Mouse (Mus musculus): ENCODE results near the gene Micu2. TPM values are rescaled to one million over a fixed set of nuclear protein-coding genes. Genes with fewer than 3 reads are reported as not detected.

Micu2 gene
- total and polyA plus RNA-seq, 3 experiments = 22.1 to 77.7 (median 70.3) TPM

- H3K36me3 ChIP-seq (ENCODE audit: control insufficient read depth, insufficient read depth, low read length) = no peaks in the 10 kb centered on the region
- peaks cover 2% of the 10 kb centered on the region; the same call in 1 of the 2 replicates for H3K4me1 ChIP-seq (ENCODE audit: control insufficient read depth, insufficient read depth, low read length)
- 78% methylated on average over 6 of the region's 6 CpGs for WGBS
- no peaks in the 10 kb centered on the region for H3K27me3 ChIP-seq (ENCODE audit: control insufficient read depth, insufficient read depth, low read length)
- DNase-seq = no peak
- no peak overlapping the region for H3K9ac ChIP-seq (ENCODE audit: low read depth, low read length)
- H3K4me3 ChIP-seq = no peak overlapping the region
- H3K27ac ChIP-seq = no peak overlapping the region
- TF ChIP-seq POLR2A (IDR thresholded peaks at IDR 0.05; ENCODE audit: insufficient read depth, low read depth, low read length) (no peak), EP300 (IDR thresholded peaks at IDR 0.05; ENCODE audit: insufficient read depth, low read depth, low read length) (no peak), CTCF (IDR thresholded peaks at IDR 0.05) (no peak)
- intact Hi-C loops (cut with DNase I) = no loop called here
- H3K79me2 ChIP-seq (replicated peaks; ENCODE audit: control insufficient read depth, insufficient read depth, low read length) = no peaks in the 10 kb centered on the region
These were observed 4.8 kb upstream of the Micu2 start for GRCm38 (mm10) chr14:58003852-58004251.

- Histone ChIP-seq H3K9ac (ENCODE audit: low read depth, low read length) (no peak overlapping the region), H3K4me1 (ENCODE audit: control insufficient read depth, insufficient read depth, low read length) (peaks cover 2% of the 10 kb centered on the region; the same call in 1 of the 2 replicates), H3K4me3 (no peak overlapping the region), H3K36me3 (ENCODE audit: control insufficient read depth, insufficient read depth, low read length) (no peaks in the 10 kb centered on the region; the same call in none of the 2 replicates), H3K27ac (no peak overlapping the region), H3K79me2 (replicated peaks; ENCODE audit: control insufficient read depth, insufficient read depth, low read length) (no peaks in the 10 kb centered on the region), H3K27me3 (ENCODE audit: control insufficient read depth, insufficient read depth, low read length) (no peaks in the 10 kb centered on the region)
- WGBS = 56% methylated on average over 1 of the region's 1 CpGs
- TF ChIP-seq EP300 (IDR thresholded peaks at IDR 0.05; ENCODE audit: insufficient read depth, low read depth, low read length) (no peak), POLR2A (IDR thresholded peaks at IDR 0.05; ENCODE audit: insufficient read depth, low read depth, low read length) (no peak), CTCF (IDR thresholded peaks at IDR 0.05) (no peak)
- no peak for DNase-seq
- intact Hi-C loops (cut with DNase I) = no loop called here
These were observed 3.1 kb upstream of the Micu2 start for GRCm38 (mm10) chr14:58002161-58002560.

GRCm38 (mm10) chr14:57999402-57999734 lies 306 bp upstream of the Micu2 start:
- H3K36me3 ChIP-seq (ENCODE audit: control insufficient read depth, insufficient read depth, low read length) = no peaks in the 10 kb centered on the region; the same call in none of the 2 replicates
- H3K27ac ChIP-seq = peak overlapping the region; percentile 71
- H3K27me3 ChIP-seq (ENCODE audit: control insufficient read depth, insufficient read depth, low read length) = no peaks in the 10 kb centered on the region
- TF ChIP-seq EP300 (IDR thresholded peaks at IDR 0.05; ENCODE audit: insufficient read depth, low read depth, low read length) = no peak
- peak; percentile 40 for TF ChIP-seq CTCF (IDR thresholded peaks at IDR 0.05)
- no peak for TF ChIP-seq POLR2A (IDR thresholded peaks at IDR 0.05; ENCODE audit: insufficient read depth, low read depth, low read length)
- peak overlapping the region; percentile 84 for H3K4me3 ChIP-seq
- no peak overlapping the region for H3K9ac ChIP-seq (ENCODE audit: low read depth, low read length)
- 0 out of 2 replicates have a peak, but pooled peaks cover 1% of the 10 kb centered on the region for H3K79me2 ChIP-seq (replicated peaks; ENCODE audit: control insufficient read depth, insufficient read depth, low read length)
- DNase-seq = no peak
- intact Hi-C loops (cut with DNase I) = loop anchor here (10.0 kb wide), 1 partner anchor 55 kb away; no protein-coding TSS in a partner anchor
- 31% methylated on average over 5 of the region's 5 CpGs for WGBS
- peaks cover 2% of the 10 kb centered on the region; the same call in 1 of the 2 replicates for H3K4me1 ChIP-seq (ENCODE audit: control insufficient read depth, insufficient read depth, low read length)

- no peak for TF ChIP-seq CTCF (IDR thresholded peaks at IDR 0.05)
- no peak for TF ChIP-seq POLR2A (IDR thresholded peaks at IDR 0.05; ENCODE audit: insufficient read depth, low read depth, low read length)
- no peak for TF ChIP-seq EP300 (IDR thresholded peaks at IDR 0.05; ENCODE audit: insufficient read depth, low read depth, low read length)
- Histone ChIP-seq H3K4me3 (no peak overlapping the region), H3K27me3 (ENCODE audit: control insufficient read depth, insufficient read depth, low read length) (no peaks in the 10 kb centered on the region), H3K79me2 (replicated peaks; ENCODE audit: control insufficient read depth, insufficient read depth, low read length) (peaks cover 3% of the 10 kb centered on the region; the same call in 1 of the 2 replicates), H3K27ac (no peak overlapping the region), H3K4me1 (ENCODE audit: control insufficient read depth, insufficient read depth, low read length) (peaks cover 4% of the 10 kb centered on the region), H3K36me3 (ENCODE audit: control insufficient read depth, insufficient read depth, low read length) (no peaks in the 10 kb centered on the region; the same call in none of the 2 replicates), H3K9ac (ENCODE audit: low read depth, low read length) (no peak overlapping the region)
- WGBS = 25% methylated on average over 1 of the region's 1 CpGs
- DNase-seq = no peak
- intact Hi-C loops (cut with DNase I) = loop anchor here (2.0 to 10.0 kb wide), 2 partner anchors 53 to 199 kb away; partner anchors contain the start of gene Sap18
These were observed 1.6 kb downstream of the Micu2 start for GRCm38 (mm10) chr14:57997431-57997830.

- WGBS = 95% methylated on average over 3 of the region's 3 CpGs
- intact Hi-C loops (cut with DNase I) = loop anchor here (2.0 to 10.0 kb wide), 2 partner anchors 51 to 197 kb away; partner anchors contain the start of gene Sap18
- TF ChIP-seq CTCF (IDR thresholded peaks at IDR 0.05) = peak; percentile 23
- TF ChIP-seq POLR2A (IDR thresholded peaks at IDR 0.05; ENCODE audit: insufficient read depth, low read depth, low read length) = no peak
These were observed 2.9 kb downstream of the Micu2 start for GRCm38 (mm10) chr14:57996210-57996609.

GRCm38 (mm10) chr14:57991761-57992160 lies 7.3 kb downstream of the Micu2 start:
- intact Hi-C loops (cut with DNase I) = loop anchor here (10.0 kb wide), 1 partner anchor 47 kb away; no protein-coding TSS in a partner anchor
- Histone ChIP-seq H3K9ac (ENCODE audit: low read depth, low read length) (no peak overlapping the region), H3K27ac (peak overlapping the region; percentile 81), H3K4me1 (ENCODE audit: control insufficient read depth, insufficient read depth, low read length) (peaks cover 8% of the 10 kb centered on the region), H3K36me3 (ENCODE audit: control insufficient read depth, insufficient read depth, low read length) (peaks cover 12% of the 10 kb centered on the region), H3K4me3 (no peak overlapping the region), H3K27me3 (ENCODE audit: control insufficient read depth, insufficient read depth, low read length) (no peaks in the 10 kb centered on the region), H3K79me2 (replicated peaks; ENCODE audit: control insufficient read depth, insufficient read depth, low read length) (peaks cover 6% of the 10 kb centered on the region; the same call in 1 of the 2 replicates)
- TF ChIP-seq CTCF (IDR thresholded peaks at IDR 0.05) (no peak), POLR2A (IDR thresholded peaks at IDR 0.05; ENCODE audit: insufficient read depth, low read depth, low read length) (no peak), EP300 (IDR thresholded peaks at IDR 0.05; ENCODE audit: insufficient read depth, low read depth, low read length) (no peak)
- peak in 1 of 2 experiments; percentile 15 for DNase-seq

More at GRCm38 (mm10) chr14:57996210-57996609, 2.9 kb downstream of the Micu2 start:
- peaks cover 8% of the 10 kb centered on the region for H3K4me1 ChIP-seq (ENCODE audit: control insufficient read depth, insufficient read depth, low read length)
- no peak overlapping the region for H3K9ac ChIP-seq (ENCODE audit: low read depth, low read length)
- no peaks in the 10 kb centered on the region for H3K27me3 ChIP-seq (ENCODE audit: control insufficient read depth, insufficient read depth, low read length)
- H3K4me3 ChIP-seq = no peak overlapping the region
- DNase-seq = no peak
- peaks cover 3% of the 10 kb centered on the region; the same call in 1 of the 2 replicates for H3K79me2 ChIP-seq (replicated peaks; ENCODE audit: control insufficient read depth, insufficient read depth, low read length)
- H3K27ac ChIP-seq = no peak overlapping the region
- peaks cover 10% of the 10 kb centered on the region for H3K36me3 ChIP-seq (ENCODE audit: control insufficient read depth, insufficient read depth, low read length)
